ENCODE assay signal across 8 mouse cellular contexts in genomic region chr16:29771728-29772608, GRCm38 (mm10).
DNase-seq lines count a peak whose midpoint lies in the region; ATAC-seq and TF ChIP-seq lines count a peak whose summit lies in the region.
"Had no signal": no experiment of that assay in that cellular context is flagged by ENCODE, and none has a peak within 500 bp of the region (broad histone marks: within the 10 kb centered on the region; RNA-seq: fewer than 3 reads in every experiment).

No protein-coding gene starts in this region.

- 42% methylated on average over 13 of the region's 13 CpGs for WGBS in lung, embryonic 15.5 days
- WGBS in hindbrain, embryonic 11.5 days: 19% methylated on average over 13 of the region's 13 CpGs
- 27% methylated on average over 13 of the region's 13 CpGs for WGBS in midbrain, postnatal 0 days

- ATAC-seq in lung, embryonic 15.5 days (ENCODE audit: borderline replicate concordance, extremely low read depth, low FRiP score, low TSS enrichment): no peak
- ATAC-seq in hindbrain, embryonic 11.5 days (ENCODE audit: low FRiP score): peak; percentile 10; the same call in 1 of the 2 replicates
- no peak for ATAC-seq in midbrain, postnatal 0 days (ENCODE audit: low FRiP score)

- H3K27ac ChIP-seq in lung, embryonic 15.5 days: peak overlapping the region; percentile 47
- H3K27ac ChIP-seq in hindbrain, embryonic 11.5 days (ENCODE audit: low read depth, low read length): no peak overlapping the region
- H3K27ac ChIP-seq in midbrain, postnatal 0 days (ENCODE audit: low read depth, low read length): 0 out of 2 replicates have a peak overlapping the region, but pooled peaks have one; percentile 26
- H3K27ac ChIP-seq: heart, embryonic 15.5 days had no signal

- H3K27me3 ChIP-seq in lung, embryonic 15.5 days: no peaks in the 10 kb centered on the region
- H3K27me3 ChIP-seq in hindbrain, embryonic 11.5 days (ENCODE audit: control insufficient read depth, insufficient read depth, low read length): 0 out of 2 replicates have a peak, but pooled peaks cover 2% of the 10 kb centered on the region
- no peaks in the 10 kb centered on the region for H3K27me3 ChIP-seq in midbrain, postnatal 0 days (ENCODE audit: insufficient read depth, low read length)

- no peak overlapping the region for H3K4me2 ChIP-seq in lung, embryonic 15.5 days
- no peak overlapping the region for H3K4me2 ChIP-seq in hindbrain, embryonic 11.5 days (replicated peaks; ENCODE audit: low read depth, low read length)
- H3K4me2 ChIP-seq in midbrain, postnatal 0 days (ENCODE audit: low read depth, low read length, poor library complexity, severe bottlenecking): no peak overlapping the region
- H3K4me2 ChIP-seq: heart, embryonic 15.5 days had no signal

- H3K4me1 ChIP-seq in lung, embryonic 15.5 days: peaks cover 43% of the 10 kb centered on the region
- no peaks in the 10 kb centered on the region for H3K4me1 ChIP-seq in hindbrain, embryonic 11.5 days (replicated peaks; ENCODE audit: control insufficient read depth, insufficient read depth, low read length)
- H3K4me1 ChIP-seq in midbrain, postnatal 0 days (ENCODE audit: insufficient read depth, low read length): peaks cover 4% of the 10 kb centered on the region

- H3K36me3 ChIP-seq in lung, embryonic 15.5 days: no peaks in the 10 kb centered on the region
- no peaks in the 10 kb centered on the region for H3K36me3 ChIP-seq in hindbrain, embryonic 11.5 days (ENCODE audit: control insufficient read depth, insufficient read depth, low read length)
- no peaks in the 10 kb centered on the region for H3K36me3 ChIP-seq in midbrain, postnatal 0 days (ENCODE audit: insufficient read depth, low read length)
- H3K36me3 ChIP-seq: heart, embryonic 15.5 days had no signal

- TF ChIP-seq CTCF in midbrain, postnatal 0 days (IDR thresholded peaks at IDR 0.05): no peak

- H3K9me3 ChIP-seq in lung, embryonic 15.5 days: no peaks in the 10 kb centered on the region
- H3K9me3 ChIP-seq in hindbrain, embryonic 11.5 days (ENCODE audit: control insufficient read depth, low read length): no peaks in the 10 kb centered on the region
- no peaks in the 10 kb centered on the region for H3K9me3 ChIP-seq in midbrain, postnatal 0 days (ENCODE audit: low read length)
- H3K9me3 ChIP-seq: heart, embryonic 15.5 days had no signal

- H3K4me3 ChIP-seq in lung, embryonic 15.5 days: no peak overlapping the region
- H3K4me3 ChIP-seq in hindbrain, embryonic 11.5 days (ENCODE audit: low read depth, low read length): no peak overlapping the region
- H3K4me3 ChIP-seq in midbrain, postnatal 0 days (ENCODE audit: low read depth, low read length): no peak overlapping the region
- H3K4me3 ChIP-seq: heart, embryonic 15.5 days had no signal

- no peak overlapping the region for H3K9ac ChIP-seq in lung, embryonic 15.5 days
- no peak overlapping the region for H3K9ac ChIP-seq in hindbrain, embryonic 11.5 days (ENCODE audit: low read depth, low read length)
- no peak overlapping the region for H3K9ac ChIP-seq in midbrain, postnatal 0 days (replicated peaks; ENCODE audit: low read length, poor library complexity, severe bottlenecking)
- H3K9ac ChIP-seq: heart, embryonic 15.5 days had no signal

- no peak for DNase-seq in lung, postnatal 10 days
- DNase-seq in cerebellum, postnatal 10 days: peak; percentile 64 to 74
- peak; percentile 53 for DNase-seq in hindbrain, embryonic 11.5 days (ENCODE audit: low spot score)
- DNase-seq in midbrain, postnatal 0 days (ENCODE audit: low spot score): no peak
- no peak for DNase-seq in heart, adult 11 months
- no peak for DNase-seq in liver

Comparison
In these comparisons a context has a peak if more than half of its experiments do, and no peak if none do; other contexts are left out.
1. DNase-seq: peak in cerebellum, postnatal 10 days (2 of 2) and hindbrain, embryonic 11.5 days (single experiment); none in lung, postnatal 10 days (single experiment), midbrain, postnatal 0 days (single experiment), heart, adult 11 months (single experiment) and liver (single experiment).